Mouse (Mus musculus) liver, embryonic 14.5 days (tissue): ENCODE data around the gene Myl4.

Experiments
- CTCF ChIP-seq: IDR thresholded peaks from 2 replicates; pipeline ENCODE4 v1.5.1; 2016; ENCODE audit warnings: antibody characterized with exemption, low read depth, control low read depth
- EP300 ChIP-seq: IDR thresholded peaks from 2 replicates; pipeline ENCODE4 v1.6.1; 2016; ENCODE audit warnings: antibody characterized with exemption, low read depth

DNA sequence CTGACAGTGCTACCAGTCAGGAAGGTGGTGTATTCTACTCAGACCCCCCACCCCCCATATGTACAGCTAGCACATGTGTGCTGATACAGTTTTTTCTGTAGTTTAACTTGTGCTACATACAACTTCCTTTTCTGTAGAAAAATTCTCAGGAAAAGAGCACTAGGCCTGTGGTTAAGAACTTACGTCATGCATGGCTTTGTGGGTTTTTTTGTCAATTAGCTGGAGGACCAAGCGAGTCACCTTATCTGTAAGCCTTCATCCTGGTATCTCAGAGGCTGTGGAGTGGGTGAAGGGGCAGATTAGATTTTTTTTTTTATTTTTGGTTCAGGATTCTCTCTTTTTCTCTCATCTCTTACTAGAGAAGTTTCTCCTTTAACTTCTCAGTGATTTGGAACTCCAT is 63.7 kb downstream of the Myl4 start:
- TF ChIP-seq CTCF (no peak), EP300 (no peak)
